Mouse (Mus musculus): ENCODE results near the gene Prdm4.

The Prdm4 gene

GRCm38 (mm10) chr10:85871698-85872478 is 45.1 kb downstream of the Prdm4 start:
- peak; percentile 93 for DNase-seq (ENCODE audit: low read depth)

DNA sequence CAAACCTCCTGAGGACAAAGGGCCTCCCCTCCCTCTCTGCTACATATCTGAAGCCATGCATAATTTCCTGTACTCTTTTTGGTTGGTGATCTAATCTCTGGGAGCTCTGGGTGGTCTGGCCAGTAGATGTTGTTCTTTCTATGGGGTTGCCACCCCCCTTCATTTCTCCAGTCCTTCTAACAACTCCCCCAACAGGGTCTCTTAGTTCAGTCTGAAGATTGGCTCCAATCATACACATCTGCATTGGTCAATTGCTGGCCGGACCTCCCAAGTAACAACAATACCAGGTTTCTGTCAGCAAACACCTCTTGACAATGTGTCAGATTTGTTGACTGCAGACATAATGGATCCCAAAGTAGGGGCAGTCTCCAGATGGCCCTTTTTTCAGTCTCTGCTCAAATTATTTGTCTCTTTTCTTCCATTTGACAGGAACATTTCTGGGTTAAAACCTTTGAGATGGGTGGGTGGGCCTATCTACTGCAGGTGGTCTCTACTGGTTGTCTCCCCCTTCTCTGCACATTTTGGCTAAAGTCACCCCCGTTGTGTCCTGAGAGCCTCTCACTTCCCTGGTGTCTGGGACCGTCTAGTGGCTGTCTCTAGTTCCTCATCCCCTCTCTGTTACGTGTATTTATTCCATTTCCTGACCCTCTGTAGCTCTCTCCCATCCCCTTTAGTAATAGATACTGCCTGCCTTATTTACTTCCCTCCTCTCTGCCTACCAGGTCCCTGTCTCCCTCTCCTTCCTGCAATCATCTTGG is 70.7 kb downstream of the Prdm4 start:
- DNase-seq (ENCODE audit: low read depth), result no peak

Data from induced T-regulatory cell, adult 2 months (primary cell).